Mouse (Mus musculus): ENCODE measurements around the gene Sox13.

- TF ChIP-seq CTCF (conservative IDR thresholded peaks at IDR 0.05; ENCODE audit: low read length) (no peak), NANOG (IDR thresholded peaks at IDR 0.05; ENCODE audit: borderline replicate concordance, low read length) (no peak), POU5F1 (IDR thresholded peaks at IDR 0.05; ENCODE audit: borderline replicate concordance, low read length) (no peak)
Observed at GRCm38 (mm10) chr1:133417539-133417938, 6.6 kb downstream of the Sox13 start.

All from E14TG2a.4 (cell line).